Mouse (Mus musculus) lung, postnatal 0 days (tissue): Measurements from ENCODE around the gene Ankmy1. TPM values are rescaled to one million over a fixed set of nuclear protein-coding genes. Genes with fewer than 3 reads are reported as not detected.

Source experiments
- ATAC-seq: fragments of 200-750 bp; cut with Nextera tagmentation; 2 replicates; pipeline ENCODE4 v1.8.0; 2017; ENCODE audit warnings: moderate library complexity
- DNase-seq: peaks from one replicate; pipeline ENCODE4 v3.0.0-alpha.2; 2016; ENCODE audit warnings: low spot score
- H3K27ac ChIP-seq: fragments of 300-500 bp; sonication (generic); 2 replicates; pipeline ENCODE4 v1.5.1; 2014; ENCODE audit warnings: antibody characterized with exemption, mild to moderate bottlenecking, low read length, mixed read lengths
- H3K27me3 ChIP-seq: fragments of 300-500 bp; sonication (generic); replicated peaks from 2 replicates; pipeline ENCODE4 v1.6.1; 2014; ENCODE audit warnings: low read length, mixed read lengths; ENCODE audit not compliant: insufficient read depth
- H3K36me3 ChIP-seq: fragments of 300-500 bp; sonication (generic); 2 replicates; pipeline ENCODE4 v1.6.1; 2014; ENCODE audit warnings: low read length, mixed read lengths; ENCODE audit not compliant: insufficient read depth
- H3K4me1 ChIP-seq: fragments of 300-500 bp; sonication (generic); 2 replicates; pipeline ENCODE4 v1.6.1; 2014; ENCODE audit warnings: antibody characterized with exemption, low read depth, low read length, mixed read lengths; ENCODE audit not compliant: insufficient read depth
- H3K4me2 ChIP-seq: fragments of 300-500 bp; sonication (generic); replicated peaks from 2 replicates; pipeline ENCODE4 v1.6.1; 2014; ENCODE audit warnings: low read depth, mild to moderate bottlenecking, low read length, moderate library complexity, mixed read lengths
- H3K4me3 ChIP-seq: fragments of 300-500 bp; sonication (generic); 2 replicates; pipeline ENCODE4 v1.5.1; 2014; ENCODE audit warnings: low read depth, low read length
- H3K9ac ChIP-seq: fragments of 300-500 bp; sonication (generic); replicated peaks from 2 replicates; pipeline ENCODE4 v1.6.1; 2014; ENCODE audit warnings: low read depth, mild to moderate bottlenecking
- H3K9me3 ChIP-seq: fragments of 300-500 bp; sonication (generic); 2 replicates; pipeline ENCODE4 v1.6.1; 2016; ENCODE audit warnings: low read length, mixed read lengths
- CTCF ChIP-seq: IDR thresholded peaks from 2 replicates; pipeline ENCODE4 v1.5.1; 2016; ENCODE audit warnings: antibody characterized with exemption, mild to moderate bottlenecking
- EP300 ChIP-seq: IDR thresholded peaks from 2 replicates; pipeline ENCODE4 v1.6.1; 2016; ENCODE audit warnings: antibody characterized with exemption, mild to moderate bottlenecking, control low read depth
- WGBS: fragments of 180-500 bp; shearing (Covaris S2); extraction: QIAGEN DNeasy Blood & Tissue Kit; methylation state at CpG from one replicate; pipeline ENCODE4 v1.1.7; 2014; 5-methylcytosine and 5-hydroxymethylcytosine counted together
- polyA plus RNA-seq: library from polyadenylated mRNA; unstranded; fragments of >200 nt; fragmentation: Nextera tagmentation; extraction: Ambion mirVana; gene quantifications from 2 replicates; pipeline ENCODE4 v1.2.1, GENCODE M21; 2015

Gene Ankmy1
- polyA plus RNA-seq, 1 experiment from 2014 or later: 0.57 TPM

GRCm38 (mm10) chr1:92869985-92870384 lies 32.7 kb downstream of the Ankmy1 start:
- ATAC-seq: no peak
- H3K27ac ChIP-seq: no peak overlapping the region
- H3K4me1 ChIP-seq: no peaks in the 10 kb centered on the region
- no peak overlapping the region for H3K4me2 ChIP-seq
- H3K9me3 ChIP-seq: no peaks in the 10 kb centered on the region
- no peak overlapping the region for H3K9ac ChIP-seq
- no peak for DNase-seq
- H3K36me3 ChIP-seq: no peaks in the 10 kb centered on the region
- H3K27me3 ChIP-seq: no peaks in the 10 kb centered on the region
- WGBS: 81% methylated on average over 2 of the region's 2 CpGs
- H3K4me3 ChIP-seq: no peak overlapping the region
- TF ChIP-seq EP300 (no peak), CTCF (no peak)

- no peak overlapping the region for H3K4me3 ChIP-seq
- H3K36me3 ChIP-seq: no peaks in the 10 kb centered on the region
- TF ChIP-seq CTCF (no peak), EP300 (no peak)
- WGBS: 50% methylated on average over 2 of the region's 2 CpGs
- no peak overlapping the region for H3K27ac ChIP-seq
- DNase-seq (no peak), ATAC-seq (no peak)
- H3K9ac ChIP-seq: no peak overlapping the region
- no peak overlapping the region for H3K4me2 ChIP-seq
- H3K4me1 ChIP-seq: no peaks in the 10 kb centered on the region
- H3K27me3 ChIP-seq: no peaks in the 10 kb centered on the region
- H3K9me3 ChIP-seq: no peaks in the 10 kb centered on the region
These were observed 36.5 kb downstream of the Ankmy1 start for GRCm38 (mm10) chr1:92866170-92866569.

- Histone ChIP-seq H3K4me2 (no peak overlapping the region), H3K4me1 (no peaks in the 10 kb centered on the region), H3K9ac (no peak overlapping the region), H3K27ac (no peak overlapping the region), H3K27me3 (no peaks in the 10 kb centered on the region), H3K36me3 (no peaks in the 10 kb centered on the region), H3K9me3 (no peaks in the 10 kb centered on the region), H3K4me3 (no peak overlapping the region)
- TF ChIP-seq CTCF (no peak), EP300 (no peak)
- 79% methylated on average over 4 of the region's 4 CpGs for WGBS
- ATAC-seq: no peak
- DNase-seq: no peak
These were observed 39.4 kb downstream of the Ankmy1 start for GRCm38 (mm10) chr1:92863268-92863667.

- TF ChIP-seq CTCF (no peak), EP300 (no peak)
- WGBS: 68% methylated on average over 6 of the region's 6 CpGs
- no peaks in the 10 kb centered on the region for H3K4me1 ChIP-seq
- no peak for ATAC-seq
- no peak overlapping the region for H3K27ac ChIP-seq
- H3K9ac ChIP-seq: no peak overlapping the region
- H3K27me3 ChIP-seq: no peaks in the 10 kb centered on the region
- no peaks in the 10 kb centered on the region for H3K9me3 ChIP-seq
- DNase-seq: no peak
- H3K4me2 ChIP-seq: no peak overlapping the region
- H3K36me3 ChIP-seq: no peaks in the 10 kb centered on the region
- H3K4me3 ChIP-seq: no peak overlapping the region
These were observed 41.2 kb downstream of the Ankmy1 start for GRCm38 (mm10) chr1:92861503-92861902.

- 88% methylated on average over 2 of the region's 2 CpGs for WGBS
- Histone ChIP-seq H3K36me3 (no peaks in the 10 kb centered on the region), H3K9ac (no peak overlapping the region), H3K4me1 (no peaks in the 10 kb centered on the region), H3K27ac (no peak overlapping the region), H3K27me3 (no peaks in the 10 kb centered on the region), H3K4me2 (no peak overlapping the region), H3K4me3 (no peak overlapping the region), H3K9me3 (no peaks in the 10 kb centered on the region)
- DNase-seq (no peak), ATAC-seq (no peak)
- no peak for TF ChIP-seq EP300
- TF ChIP-seq CTCF: no peak
These were observed 50.3 kb downstream of the Ankmy1 start for GRCm38 (mm10) chr1:92852450-92852849.

GRCm38 (mm10) chr1:92849938-92850574 lies 52.6 kb downstream of the Ankmy1 start:
- H3K4me2 ChIP-seq: peak overlapping the region; percentile 25; the same call in 1 of the 2 replicates
- H3K9ac ChIP-seq: no peak overlapping the region
- no peaks in the 10 kb centered on the region for H3K9me3 ChIP-seq
- no peaks in the 10 kb centered on the region for H3K36me3 ChIP-seq
- no peak; the same call in 1 of the 2 replicates for ATAC-seq
- TF ChIP-seq CTCF (no peak), EP300 (no peak)
- no peaks in the 10 kb centered on the region for H3K27me3 ChIP-seq
- H3K4me1 ChIP-seq: no peaks in the 10 kb centered on the region
- H3K4me3 ChIP-seq: no peak overlapping the region
- peak; percentile 65 for DNase-seq
- WGBS: 53% methylated on average over 13 of the region's 13 CpGs
- H3K27ac ChIP-seq: no peak overlapping the region
